ENCODE assay signal across 9 mouse cellular contexts in the genomic region with DNA sequence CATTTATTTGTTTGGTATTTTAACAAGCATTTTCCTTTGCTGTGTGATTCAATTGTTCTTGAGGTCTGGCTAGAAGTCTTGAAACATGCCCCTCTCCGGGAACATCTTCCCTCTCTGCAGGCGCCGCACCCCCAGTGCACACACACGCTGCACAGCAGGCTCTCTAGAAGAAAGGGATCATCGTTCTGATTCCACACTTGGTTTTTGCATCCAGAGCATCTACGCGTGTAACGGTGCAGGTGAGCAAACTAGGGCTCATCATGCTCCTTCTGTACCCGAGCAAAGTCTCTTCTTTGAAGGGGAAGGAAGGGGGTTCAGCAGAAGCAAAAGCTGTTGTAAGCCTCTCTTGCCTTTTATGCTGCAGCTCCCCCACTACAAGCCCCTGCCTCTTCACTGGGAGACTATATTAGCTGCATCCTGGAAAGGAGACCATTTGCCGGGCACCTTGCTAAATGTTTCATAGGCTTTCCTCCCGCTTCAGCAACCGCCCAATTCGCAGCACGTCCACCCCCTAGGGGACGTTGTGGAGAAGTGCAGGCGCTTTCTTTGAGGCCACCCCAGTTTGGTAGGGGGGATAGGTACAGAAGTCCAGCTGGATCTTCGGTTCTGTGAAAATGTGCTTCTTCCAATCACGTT. TPM values are rescaled to one million over a fixed set of nuclear protein-coding genes. Genes with fewer than 3 reads are reported as not detected.
DNase-seq lines count a peak whose midpoint lies in the region; ATAC-seq and TF ChIP-seq lines count a peak whose summit lies in the region.
"Had no signal": no experiment of that assay in that cellular context is flagged by ENCODE, and none has a peak within 500 bp of the region (broad histone marks: within the 10 kb centered on the region; RNA-seq: fewer than 3 reads in every experiment).

A gene (minus strand): TSS at position 51 of the 636 bp plus-strand sequence.

- H3K27me3 ChIP-seq in embryonic facial prominence, embryonic 12.5 days = peaks cover 58% of the 10 kb centered on the region
- peaks cover 10% of the 10 kb centered on the region; the same call in 1 of the 2 replicates for H3K27me3 ChIP-seq in hindbrain, embryonic 15.5 days
- peaks cover 14% of the 10 kb centered on the region; the same call in 1 of the 2 replicates for H3K27me3 ChIP-seq in liver, adult 2 months (ENCODE audit: control insufficient read depth, insufficient read depth, low read length)

- TF ChIP-seq POLR2A in liver, adult 2 months (IDR thresholded peaks at IDR 0.05; ENCODE audit: extremely low read depth, insufficient read depth, low read length) = no peak

- TF ChIP-seq CTCF in liver, adult 2 months (IDR thresholded peaks at IDR 0.05; ENCODE audit: low read depth, low read length) = peak; percentile 86

- peak within 1 kb of the TSS; percentile 97 for H3K4me2 ChIP-seq in embryonic facial prominence, embryonic 12.5 days (replicated peaks)
- peak within 1 kb of the TSS; percentile 95 for H3K4me2 ChIP-seq in hindbrain, embryonic 15.5 days

- ATAC-seq in embryonic facial prominence, embryonic 12.5 days (ENCODE audit: insufficient number of reproducible peaks, insufficient read depth, low FRiP score, low TSS enrichment) = no peak
- ATAC-seq in hindbrain, embryonic 15.5 days (ENCODE audit: low FRiP score, low read depth) = no peak

- H3K36me3 ChIP-seq in embryonic facial prominence, embryonic 12.5 days = no peaks in the 10 kb centered on the region
- no peaks in the 10 kb centered on the region for H3K36me3 ChIP-seq in hindbrain, embryonic 15.5 days
- no peaks in the 10 kb centered on the region for H3K36me3 ChIP-seq in liver, adult 2 months (ENCODE audit: control insufficient read depth, insufficient read depth, low read length)

- no peak within 1 kb of the TSS for H3K27ac ChIP-seq in embryonic facial prominence, embryonic 12.5 days
- peak within 1 kb of the TSS; percentile 66 for H3K27ac ChIP-seq in hindbrain, embryonic 15.5 days (replicated peaks)
- H3K27ac ChIP-seq in liver, adult 2 months (replicated peaks; ENCODE audit: insufficient read depth, low read depth, low read length) = no peak within 1 kb of the TSS

- no peaks in the 10 kb centered on the region for H3K79me2 ChIP-seq in liver, adult 2 months (ENCODE audit: control insufficient read depth, insufficient read depth, low read length)

- no peak within 1 kb of the TSS for H3K9ac ChIP-seq in embryonic facial prominence, embryonic 12.5 days
- H3K9ac ChIP-seq in hindbrain, embryonic 15.5 days = peak within 1 kb of the TSS; percentile 71; the same call in 1 of the 2 replicates
- no peak within 1 kb of the TSS for H3K9ac ChIP-seq in liver, adult 2 months (ENCODE audit: low read depth, low read length)

- WGBS in embryonic facial prominence, embryonic 12.5 days = 14% methylated on average over 18 of the region's 18 CpGs
- 10% methylated on average over 18 of the region's 18 CpGs for WGBS in hindbrain, embryonic 15.5 days
- 28% methylated on average over 18 of the region's 18 CpGs for WGBS in liver, adult 2 months

- H3K9me3 ChIP-seq in embryonic facial prominence, embryonic 12.5 days = no peaks in the 10 kb centered on the region
- H3K9me3 ChIP-seq in hindbrain, embryonic 15.5 days = no peaks in the 10 kb centered on the region

- no peak within 1 kb of the TSS for H3K4me3 ChIP-seq in embryonic facial prominence, embryonic 12.5 days
- H3K4me3 ChIP-seq in hindbrain, embryonic 15.5 days = peak within 1 kb of the TSS; percentile 68
- H3K4me3 ChIP-seq in liver, adult 2 months (ENCODE audit: insufficient read depth, low read depth, low read length) = no peak within 1 kb of the TSS

- peaks cover 12% of the 10 kb centered on the region; the same call in 1 of the 2 replicates for H3K4me1 ChIP-seq in embryonic facial prominence, embryonic 12.5 days
- H3K4me1 ChIP-seq in hindbrain, embryonic 15.5 days (replicated peaks) = peaks cover 29% of the 10 kb centered on the region
- H3K4me1 ChIP-seq in liver, adult 2 months (ENCODE audit: control insufficient read depth, insufficient read depth, low read length) = no peaks in the 10 kb centered on the region

- DNase-seq in left cerebral cortex, adult 18-20 months (ENCODE audit: low spot score in 2 of 2) = peak; percentile 20 to 38
- no peak for DNase-seq in left cerebral cortex, adult 9 months (ENCODE audit: low spot score in 2 of 2)
- peak; percentile 30 for DNase-seq in adrenal gland, adult 2 months
- DNase-seq in liver, adult 2 months (ENCODE audit: extremely low read depth, low read depth, low spot score) = no peak
- peak; percentile 55 for DNase-seq in naive thymus-derived CD4-positive, alpha-beta T cell, adult 2 months (ENCODE audit: low read depth)
- DNase-seq in thymus, postnatal 36 days = peak; percentile 38 to 49

RNA-seq across cellular contexts. Expression of the gene that starts here (rescaled TPM):
- total RNA-seq in left cerebral cortex, adult 18-20 months (2021) = 10 to 100 TPM; 16.5 to 16.6 TPM
- under 1 TPM in 1 of 2 experiments, not detected in 1; 0.86 TPM for total RNA-seq in adrenal gland, adult 2 months (2021)
- polyA plus RNA-seq in adrenal gland, adult 2 months (2012; rRNA removed) = 0.58 and 2.6 TPM in 2 replicates
- 8.7 and 11.8 TPM in 2 replicates for polyA plus RNA-seq in embryonic facial prominence, embryonic 12.5 days (2016; fragmentation: Nextera tagmentation; extraction: Ambion mirVana)
- 49.5 and 56.9 TPM in 2 replicates for polyA plus RNA-seq in hindbrain, embryonic 15.5 days (2015; fragmentation: Nextera tagmentation; extraction: Ambion mirVana)
- 0.09 and 0.20 TPM in 2 replicates for total RNA-seq in liver, adult 2 months (2014; rRNA removed)
- 0.17 and 0.35 TPM in 2 replicates for polyA plus RNA-seq in liver, adult 2 months (2012; rRNA removed)
- total RNA-seq: gastrocnemius, postnatal 4 days had no signal

Comparison
In these comparisons a context has a peak if more than half of its experiments do, and no peak if none do; other contexts are left out.
1. RNA of the gene that starts here (total RNA-seq): 16.5 to 16.6 TPM in left cerebral cortex, adult 18-20 months; 0.86 TPM in adrenal gland, adult 2 months and 0.09 to 0.20 TPM in liver, adult 2 months; every median in the first group is over 4 times any median in the second.
2. DNase-seq: peak in left cerebral cortex, adult 18-20 months (2 of 2), adrenal gland, adult 2 months (single experiment), naive thymus-derived CD4-positive, alpha-beta T cell, adult 2 months (single experiment) and thymus, postnatal 36 days (2 of 2); none in left cerebral cortex, adult 9 months (0 of 2) and liver, adult 2 months (single experiment).